Mouse (Mus musculus) liver, adult 2 months (tissue): ENCODE measurements around the gene Tmem63c.

Experiments used
- CTCF ChIP-seq: fragments of 200-500 bp; IDR thresholded peaks from 2 replicates; pipeline ENCODE4 v1.5.1; 2011; ENCODE audit warnings: low read depth, low read length, control low read depth
- POLR2A ChIP-seq: fragments of 200-500 bp; IDR thresholded peaks from 2 replicates; pipeline ENCODE4 v1.6.1; 2011; ENCODE audit warnings: low read length, control low read depth; ENCODE audit not compliant: insufficient read depth; ENCODE audit errors: extremely low read depth

DNA sequence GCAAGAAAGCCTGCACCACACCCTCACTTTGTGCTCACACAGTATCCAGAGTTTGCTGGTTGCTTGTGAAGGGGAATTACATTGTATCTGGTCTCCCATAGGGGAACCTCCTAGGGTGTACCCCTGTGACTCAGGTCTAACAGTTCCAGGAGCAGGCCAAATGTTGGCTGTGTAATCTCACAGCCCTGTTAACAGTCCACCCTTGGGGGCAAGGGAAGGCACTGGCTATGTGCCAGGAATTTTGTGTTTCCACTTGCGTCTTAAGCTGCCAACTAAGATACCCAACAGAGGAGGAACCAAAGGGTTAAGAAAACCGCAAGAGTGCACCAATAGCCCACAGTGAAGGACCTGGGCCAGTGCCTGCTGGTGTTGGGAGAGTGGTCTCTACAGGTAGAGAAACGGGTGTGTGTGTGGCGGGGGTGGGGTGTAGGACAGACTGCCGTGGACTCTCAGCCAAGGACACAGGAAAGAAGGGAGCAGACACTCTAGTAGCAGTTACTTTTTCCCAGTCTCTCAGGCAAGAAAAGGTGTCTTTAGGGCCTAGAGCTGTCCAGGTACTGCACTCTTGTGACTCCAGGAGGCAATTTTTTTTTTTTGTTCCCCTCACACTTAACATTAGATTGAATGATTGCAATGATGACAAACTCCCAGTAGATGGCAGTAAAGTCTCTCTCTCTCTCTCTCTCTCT is 20.8 kb upstream of the Tmem63c start:
- TF ChIP-seq POLR2A: no peak
- TF ChIP-seq CTCF: no peak
